Mouse (Mus musculus) inflammation-experienced regulatory T-cells, adult 6 months (primary cell): ENCODE data around the gene Lancl3. TPM values are rescaled to one million over a fixed set of nuclear protein-coding genes. Genes with fewer than 3 reads are reported as not detected.

Source experiments
- ATAC-seq: one replicate; pipeline ENCODE4 v1.8.0; 2017
- polyA plus RNA-seq, 3 experiments: library from polyadenylated mRNA; unstranded; fragments of 100-300 nt; shearing (Covaris generic); gene quantifications; one replicate each; pipeline ENCODE4 v1.2.1; 2017

Gene Lancl3
- 1 to 10 TPM in 2 of 3 experiments, under 1 TPM in 1; 0.83 to 1.5 (median 1.2) TPM for polyA plus RNA-seq

DNA sequence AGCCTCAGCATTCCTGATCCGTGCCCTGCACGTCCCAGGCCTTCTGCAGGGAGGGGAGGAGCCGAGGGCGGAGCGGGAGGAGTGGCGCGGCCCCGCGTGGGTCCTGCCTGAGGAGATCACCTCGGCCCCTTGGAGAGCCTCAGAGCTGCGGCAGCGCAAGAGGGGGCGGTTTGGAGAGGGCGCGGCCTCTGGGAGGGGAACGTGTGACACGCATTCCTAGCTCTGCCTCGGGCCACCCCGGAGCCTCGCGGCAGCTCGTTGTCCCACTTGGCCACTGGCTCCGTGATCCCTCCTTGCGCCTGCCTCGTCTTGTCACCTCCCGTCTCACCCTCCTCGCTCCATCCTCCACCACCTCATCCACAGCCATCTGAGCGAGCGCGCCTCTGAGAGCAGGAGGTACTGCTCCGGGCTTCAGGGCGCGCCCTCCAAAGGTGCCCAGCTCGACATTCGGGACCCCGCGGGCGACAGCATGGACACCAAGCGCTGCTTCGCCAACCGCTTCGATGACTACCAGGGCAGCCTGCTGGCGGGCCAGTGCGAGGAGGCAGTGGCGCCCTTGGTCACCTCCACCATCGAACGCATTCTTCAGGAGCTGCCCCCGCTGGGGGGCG is at the start of gene Lancl3:
TSS of gene Lancl3 (plus strand) at position 142 of the 611 bp plus-strand sequence.
- peak; percentile 38 for ATAC-seq

DNA sequence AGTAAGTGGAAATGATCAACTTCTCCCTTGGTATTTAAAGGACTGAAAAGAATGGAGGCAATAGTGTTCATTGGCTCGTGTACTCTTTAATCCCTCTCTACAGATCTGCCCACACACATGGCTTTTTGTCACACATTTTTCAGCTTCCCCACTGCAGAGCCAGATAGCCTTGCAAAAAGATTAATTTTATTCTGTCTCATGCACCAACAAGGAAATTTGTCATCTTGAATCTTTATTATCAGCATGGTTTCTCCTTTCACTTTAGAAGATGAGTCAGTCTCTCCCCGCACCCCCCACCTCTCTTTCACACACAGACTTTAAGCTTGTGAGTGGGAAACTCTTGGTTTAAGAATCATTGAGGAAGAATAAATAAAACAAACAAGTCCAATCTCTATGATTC is 20.7 kb upstream of the Lancl3 start:
- no peak for ATAC-seq

- peak; percentile 90 for ATAC-seq
These were observed 18.1 kb upstream of the Lancl3 start for GRCm38 (mm10) chrX:9181570-9181969.

- ATAC-seq, result peak; percentile 71
These were observed 747 bp downstream of the Lancl3 start for GRCm38 (mm10) chrX:9200380-9200917.

- no peak for ATAC-seq
These were observed 2.3 kb downstream of the Lancl3 start for GRCm38 (mm10) chrX:9201954-9202353.

- no peak for ATAC-seq
These were observed 3.2 kb downstream of the Lancl3 start for GRCm38 (mm10) chrX:9202781-9203405.

DNA sequence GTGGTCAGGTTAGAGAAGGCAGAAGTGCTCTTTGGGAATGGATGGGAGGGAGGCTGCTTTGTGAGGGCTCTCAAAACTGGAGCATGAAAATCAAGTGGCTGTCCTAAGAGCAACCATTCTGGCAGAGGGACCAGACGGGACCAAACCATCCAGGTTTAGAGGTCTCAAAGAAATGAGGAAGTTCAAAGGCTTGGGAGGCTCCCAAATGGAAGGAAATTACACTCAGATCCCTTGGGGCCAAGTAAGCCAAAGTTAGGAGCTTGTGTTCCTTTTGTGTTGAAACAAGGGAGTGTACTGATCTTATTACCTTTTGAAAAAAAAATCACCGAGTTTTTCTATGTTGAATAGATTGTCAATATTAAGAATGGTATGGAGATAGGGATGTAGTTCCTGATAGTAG is 5.4 kb downstream of the Lancl3 start:
- no peak for ATAC-seq

DNA sequence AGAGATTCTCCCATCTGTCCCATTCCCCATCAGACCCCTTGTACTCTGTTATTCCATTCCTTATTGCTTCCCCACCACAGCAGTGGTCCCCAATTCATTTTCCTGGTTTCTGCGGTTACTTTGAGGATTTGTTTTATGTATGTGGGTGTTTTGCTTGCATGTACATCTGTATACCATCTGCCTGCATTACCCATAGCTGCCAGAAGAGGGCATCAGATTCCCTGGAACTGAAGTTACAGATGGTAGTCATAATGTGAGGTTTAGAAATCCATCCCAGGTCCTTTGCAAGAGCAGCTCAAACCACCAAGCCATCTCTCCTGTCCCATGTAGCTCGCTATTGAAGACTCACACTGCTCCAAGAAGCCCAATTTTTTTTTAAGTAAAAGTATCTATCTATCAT is 16.5 kb downstream of the Lancl3 start:
- no peak for ATAC-seq

DNA sequence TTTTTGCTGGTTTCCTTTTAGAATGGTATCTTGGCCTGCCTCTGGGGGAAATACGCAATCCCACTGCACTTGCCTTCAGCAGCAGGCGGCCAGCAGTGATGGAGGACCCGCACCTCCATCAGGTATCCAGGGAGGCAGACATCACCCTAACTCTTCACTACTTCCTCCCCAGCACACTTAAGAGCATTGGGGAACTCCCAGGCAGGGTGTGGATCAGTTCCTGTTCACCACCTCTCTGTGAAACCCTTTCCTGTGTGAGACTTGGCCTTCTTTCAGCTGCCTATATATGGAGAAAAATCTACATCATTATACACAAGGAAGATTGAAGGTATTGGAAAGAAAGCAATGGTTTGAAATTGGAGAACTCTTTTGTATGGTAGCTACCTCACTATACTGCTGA is 19.9 kb downstream of the Lancl3 start:
- ATAC-seq, result peak; percentile 90

DNA sequence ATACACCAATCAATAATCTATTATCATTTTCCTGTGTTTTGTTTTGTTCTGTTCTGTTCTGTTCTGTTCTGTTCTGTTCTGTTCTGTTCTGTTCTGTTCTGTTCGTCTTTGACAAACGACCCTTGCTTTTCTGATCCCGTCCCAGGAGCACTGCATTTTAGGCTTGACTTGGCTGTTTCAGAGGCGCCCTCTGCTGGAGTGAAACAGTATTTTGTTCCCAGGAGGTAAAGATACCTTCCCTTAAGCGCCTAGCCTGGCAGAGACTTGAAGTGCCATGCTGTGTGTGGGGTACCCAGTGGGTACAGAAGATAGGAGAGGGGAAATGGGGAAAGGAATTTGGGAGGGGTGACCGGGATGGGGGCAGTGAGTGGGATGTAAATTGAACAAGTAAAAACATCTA is 21.5 kb downstream of the Lancl3 start:
- ATAC-seq, result peak; percentile 53

GRCm38 (mm10) chrX:9221736-9222135 is 22.0 kb downstream of the Lancl3 start:
- ATAC-seq, result no peak

DNA sequence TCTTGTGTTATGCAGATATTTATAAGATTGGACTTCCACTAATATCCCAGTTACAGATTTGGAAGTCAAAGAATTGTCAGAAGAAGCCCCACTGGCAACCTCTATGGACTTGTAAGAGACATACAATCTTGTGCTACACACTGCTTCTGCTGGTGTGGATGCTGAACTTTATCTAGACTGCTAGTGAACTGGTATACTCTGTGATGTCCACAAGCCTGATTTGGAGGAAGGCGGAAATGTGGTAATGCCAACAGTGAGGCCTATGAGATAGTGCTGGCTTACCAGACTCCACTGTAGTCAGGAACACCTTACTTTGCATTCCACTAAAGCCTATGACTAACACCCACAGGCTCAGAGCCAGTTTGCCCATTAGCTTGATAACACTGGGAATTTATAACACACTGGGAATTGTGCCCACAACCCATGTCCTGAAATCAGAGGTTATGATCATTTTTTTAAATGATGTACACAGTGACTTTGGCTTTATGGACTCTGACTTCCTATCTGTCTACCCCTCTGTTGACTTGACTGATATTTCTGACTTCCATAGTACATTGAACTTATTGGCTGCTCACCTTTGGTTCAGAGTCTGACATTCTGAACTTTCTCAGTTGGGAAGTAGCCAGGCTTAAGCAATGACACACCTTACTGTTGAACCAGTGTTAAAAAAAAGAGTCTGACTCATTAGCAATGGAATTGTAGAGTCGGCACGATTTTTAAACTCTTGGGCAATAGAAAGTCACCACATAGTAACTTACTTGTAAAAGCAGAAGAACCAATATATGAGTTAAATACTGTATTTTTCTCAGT is 22.9 kb downstream of the Lancl3 start:
- no peak for ATAC-seq

- no peak for ATAC-seq
These were observed 27.4 kb downstream of the Lancl3 start for GRCm38 (mm10) chrX:9227105-9227504.

DNA sequence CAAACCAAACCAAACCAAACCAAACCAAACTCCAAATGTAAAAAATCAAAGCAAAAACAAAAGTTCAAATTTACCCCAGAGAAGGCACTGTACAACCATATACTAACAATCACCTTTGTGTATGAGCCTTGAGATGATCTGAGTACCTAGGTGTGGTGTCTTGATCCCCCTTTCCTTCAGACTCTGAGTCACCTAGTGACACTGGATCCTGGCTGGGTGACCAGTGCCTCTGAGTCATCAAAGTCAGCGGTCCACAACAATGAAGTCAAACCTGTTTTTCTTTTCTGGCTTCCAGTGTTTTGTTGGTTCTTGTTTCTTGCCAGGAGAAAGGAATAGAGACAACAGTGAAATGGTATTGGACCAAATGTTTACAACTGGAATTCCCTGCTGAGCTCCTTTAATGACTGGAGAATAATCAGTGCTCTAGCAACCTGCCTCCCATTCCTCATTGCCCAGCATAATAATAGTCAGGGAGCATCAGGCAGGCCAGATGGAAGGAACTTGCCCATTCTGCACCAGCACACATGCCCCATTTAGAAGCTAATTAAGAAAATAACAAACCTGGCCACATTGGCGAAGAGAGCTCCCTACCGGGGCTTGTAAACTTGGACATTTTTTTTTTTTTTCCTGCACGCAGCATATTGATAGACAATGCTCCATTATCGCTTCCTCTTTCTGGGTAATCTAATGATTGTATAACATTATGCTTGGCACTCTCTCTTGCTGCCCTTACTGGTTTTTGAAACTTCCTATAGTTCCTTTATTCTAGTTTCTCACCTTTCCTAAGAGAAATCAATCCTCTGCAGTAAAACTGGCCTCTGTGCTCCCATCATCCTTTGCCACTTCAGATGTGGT is 41.3 kb downstream of the Lancl3 start:
- ATAC-seq, result no peak

DNA sequence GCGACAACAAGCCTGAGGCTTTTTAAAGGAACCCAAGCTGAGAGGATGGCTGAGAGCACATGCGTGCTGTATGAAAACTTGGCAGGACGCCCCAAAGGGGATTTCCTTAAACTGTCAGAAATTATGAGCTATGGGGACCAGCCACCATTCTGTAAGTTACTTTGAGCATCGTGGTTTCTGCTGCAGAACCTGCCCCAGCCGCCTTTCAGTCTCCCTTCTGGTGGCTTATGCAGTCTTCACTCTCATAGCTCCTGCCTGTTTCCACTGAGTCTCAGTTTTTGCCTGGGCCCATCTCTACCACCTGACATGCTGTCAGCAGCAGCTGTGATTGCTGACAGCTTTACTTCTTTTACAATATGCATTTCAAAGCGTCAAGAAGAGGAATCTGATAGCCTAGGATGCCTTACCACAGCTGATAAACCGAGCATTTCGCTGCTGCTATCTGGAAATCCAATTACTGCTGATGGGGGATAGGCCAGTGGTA is 43.7 kb downstream of the Lancl3 start:
- ATAC-seq, result peak; percentile 81

GRCm38 (mm10) chrX:9244603-9245336 is 45.1 kb downstream of the Lancl3 start:
- no peak for ATAC-seq

DNA sequence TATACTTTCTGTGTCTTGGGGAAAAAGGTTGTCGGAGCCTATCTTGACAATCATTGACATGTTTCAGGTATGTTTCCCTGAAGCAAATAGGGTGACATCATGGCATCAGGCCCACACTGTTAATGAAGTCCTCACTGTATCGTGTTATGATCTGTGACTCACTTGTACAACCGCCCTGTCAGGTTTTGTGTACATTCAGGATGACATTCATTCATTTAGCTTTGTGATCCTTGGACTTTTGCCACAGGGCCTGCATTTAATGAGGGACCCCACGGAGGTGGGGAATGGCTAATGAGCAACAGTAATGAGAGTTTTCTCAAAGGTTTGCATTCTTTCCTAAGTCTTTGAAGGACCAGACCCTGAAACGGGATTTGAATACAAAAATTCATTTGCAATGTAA is 49.2 kb downstream of the Lancl3 start:
- ATAC-seq, result no peak

DNA sequence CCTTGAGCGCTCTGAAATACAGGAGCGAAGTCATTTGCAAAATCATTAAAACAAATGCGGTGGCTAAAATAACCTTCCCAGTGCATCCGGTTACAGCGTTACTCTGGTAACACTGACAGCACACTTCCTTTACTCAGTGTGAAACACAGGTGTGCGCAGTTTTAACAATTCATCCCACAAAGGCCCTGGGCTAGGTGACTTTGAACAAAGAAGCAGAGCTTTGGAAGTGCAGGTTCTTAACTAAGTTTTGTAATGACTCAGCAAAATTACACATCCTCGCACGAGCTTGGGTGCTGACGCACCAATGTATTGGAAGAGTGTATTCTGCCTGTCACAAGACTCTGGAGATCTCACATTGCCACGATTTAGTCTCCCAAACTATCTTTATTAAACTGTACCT is 54.3 kb downstream of the Lancl3 start:
- ATAC-seq, result peak; percentile 32

- ATAC-seq, result no peak
These were observed 55.2 kb downstream of the Lancl3 start for GRCm38 (mm10) chrX:9254901-9255300.

DNA sequence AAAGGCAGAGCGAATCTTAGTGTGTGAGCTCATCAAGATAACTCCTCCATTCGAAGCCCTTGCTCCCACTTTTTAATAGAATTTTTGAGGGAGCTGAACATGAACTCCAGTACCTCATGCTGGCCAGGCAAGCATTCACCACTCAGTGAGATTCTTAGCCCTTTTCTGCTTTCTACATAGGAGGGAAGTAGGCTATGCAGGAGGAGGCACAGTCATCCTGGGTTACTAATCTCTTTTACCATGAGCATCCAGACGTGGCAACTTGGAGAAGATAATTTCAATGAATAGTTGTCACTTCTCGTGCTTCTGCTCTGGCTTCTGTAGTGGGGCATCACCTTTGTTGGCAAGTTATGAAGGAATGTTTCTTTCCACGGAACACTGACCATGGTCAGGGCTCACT is 57.1 kb downstream of the Lancl3 start, which contains the start of gene Gm14862:
TSS of gene Gm14862 (minus strand) at position 134 of the 400 bp plus-strand sequence.
- ATAC-seq, result no peak

- ATAC-seq, result no peak
These were observed 58.1 kb downstream of the Lancl3 start for GRCm38 (mm10) chrX:9257831-9258230.
